Mouse (Mus musculus): ENCODE results near the gene Stim2.

GRCm38 (mm10) chr5:54059998-54060397, 61.7 kb downstream of the Stim2 start:
- TF ChIP-seq CTCF (IDR thresholded peaks at IDR 0.05; ENCODE audit: control insufficient read depth, insufficient read depth, insufficient replicate concordance, low read depth, low read length) (no peak), POLR2A (IDR thresholded peaks at IDR 0.05; ENCODE audit: control insufficient read depth, low read depth, low read length) (no peak)

Measured in testis, adult 2 months (tissue).